Mouse (Mus musculus) midbrain, postnatal 0 days (tissue): Measurements from ENCODE around the gene Mterf2. TPM values are rescaled to one million over a fixed set of nuclear protein-coding genes. Genes with fewer than 3 reads are reported as not detected.

Source experiments
- ATAC-seq: fragments of 200-750 bp; cut with Nextera tagmentation; 2 replicates; pipeline ENCODE4 v1.8.0; 2017; ENCODE audit warnings: moderate number of reproducible peaks, mild to moderate bottlenecking, moderate TSS enrichment, moderate library complexity; ENCODE audit not compliant: low FRiP score
- DNase-seq: peaks from one replicate; pipeline ENCODE4 v3.0.0-alpha.2; 2015; ENCODE audit warnings: low spot score
- H3K27ac ChIP-seq: fragments of 300-500 bp; sonication (generic); 2 replicates; pipeline ENCODE4 v1.5.1; 2014; ENCODE audit warnings: low read depth, mild to moderate bottlenecking, low read length, mixed read lengths
- H3K27me3 ChIP-seq: fragments of 300-500 bp; sonication (generic); 2 replicates; pipeline ENCODE4 v1.6.1; 2014; ENCODE audit warnings: low read length, control low read depth, mixed read lengths; ENCODE audit not compliant: insufficient read depth
- H3K36me3 ChIP-seq: fragments of 300-500 bp; sonication (generic); 2 replicates; pipeline ENCODE4 v1.6.1; 2014; ENCODE audit warnings: low read length, control low read depth, mixed read lengths; ENCODE audit not compliant: insufficient read depth
- H3K4me1 ChIP-seq: fragments of 300-500 bp; sonication (generic); 2 replicates; pipeline ENCODE4 v1.6.1; 2014; ENCODE audit warnings: mild to moderate bottlenecking, control low read depth, antibody characterized with exemption, low read length, mixed read lengths; ENCODE audit not compliant: insufficient read depth
- H3K4me2 ChIP-seq: fragments of 300-500 bp; sonication (generic); 2 replicates; pipeline ENCODE4 v1.6.1; 2014; ENCODE audit warnings: low read depth, mild to moderate bottlenecking, low read length, mixed read lengths; ENCODE audit not compliant: poor library complexity, severe bottlenecking
- H3K4me3 ChIP-seq: fragments of 300-500 bp; sonication (generic); 2 replicates; pipeline ENCODE4 v1.5.1; 2014; ENCODE audit warnings: low read depth, mild to moderate bottlenecking, low read length, moderate library complexity
- H3K9ac ChIP-seq: fragments of 300-500 bp; sonication (generic); replicated peaks from 2 replicates; pipeline ENCODE4 v1.6.1; 2014; ENCODE audit warnings: mild to moderate bottlenecking, low read length, moderate library complexity, mixed read lengths; ENCODE audit not compliant: poor library complexity, severe bottlenecking
- H3K9me3 ChIP-seq: fragments of 300-500 bp; sonication (generic); 2 replicates; pipeline ENCODE4 v1.6.1; 2016; ENCODE audit warnings: low read length, control low read depth
- CTCF ChIP-seq: IDR thresholded peaks from 2 replicates; pipeline ENCODE4 v1.5.1; 2016; ENCODE audit warnings: antibody characterized with exemption, mild to moderate bottlenecking
- WGBS: fragments of 180-500 bp; shearing (Covaris S2); extraction: QIAGEN DNeasy Blood & Tissue Kit; methylation state at CpG from one replicate; pipeline ENCODE4 v1.1.7; 2014; 5-methylcytosine and 5-hydroxymethylcytosine counted together
- polyA plus RNA-seq: library from polyadenylated mRNA; unstranded; fragments of >200 nt; fragmentation: Nextera tagmentation; extraction: Ambion mirVana; gene quantifications from 2 replicates; pipeline ENCODE4 v1.2.1, GENCODE M21; 2015
- total RNA-seq: library from RNA; depleted of rRNA; stranded (reverse); fragments of >200 nt; gene quantifications from 2 replicates; pipeline ENCODE4 v1.2.3, GENCODE M21; 2014; rRNA removed

The Mterf2 gene
- 32.7 and 39.5 TPM in 2 replicates for total RNA-seq
- 19.8 and 21.3 TPM in 2 replicates for polyA plus RNA-seq

- H3K27me3 ChIP-seq = no peaks in the 10 kb centered on the region
- no peaks in the 10 kb centered on the region for H3K9me3 ChIP-seq
- peak; percentile 73 for TF ChIP-seq CTCF
- peak within 1 kb of the TSS; percentile 73 for H3K4me2 ChIP-seq
- H3K9ac ChIP-seq = peak within 1 kb of the TSS; percentile 64
- ATAC-seq (peak; percentile 100), DNase-seq (peak; percentile 100)
- H3K4me1 ChIP-seq = peaks cover 10% of the 10 kb centered on the region; the same call in 1 of the 2 replicates
- peak within 1 kb of the TSS; percentile 59 for H3K4me3 ChIP-seq
- peaks cover 5% of the 10 kb centered on the region for H3K36me3 ChIP-seq
- peak within 1 kb of the TSS; percentile 57; the same call in 1 of the 2 replicates for H3K27ac ChIP-seq
- 6% methylated on average over 20 of the region's 20 CpGs for WGBS
Observed at GRCm38 (mm10) chr10:85127395-85128287, at the start of gene Mterf2. Gene Mterf2 (minus strand): TSS chr10:85128027.

- DNase-seq = no peak
- Histone ChIP-seq H3K27me3 (no peaks in the 10 kb centered on the region), H3K9ac (no peak overlapping the region), H3K4me3 (no peak overlapping the region), H3K4me1 (no peaks in the 10 kb centered on the region), H3K36me3 (no peaks in the 10 kb centered on the region), H3K4me2 (no peak overlapping the region), H3K27ac (no peak overlapping the region), H3K9me3 (no peaks in the 10 kb centered on the region)
- ATAC-seq = no peak
- 73% methylated on average over 2 of the region's 2 CpGs for WGBS
- TF ChIP-seq CTCF = no peak
Observed at GRCm38 (mm10) chr10:85176640-85177039, 48.8 kb upstream of the Mterf2 start.

- DNase-seq (no peak), ATAC-seq (no peak)
- TF ChIP-seq CTCF = no peak
- Histone ChIP-seq H3K9ac (no peak overlapping the region), H3K4me3 (no peak overlapping the region), H3K36me3 (no peaks in the 10 kb centered on the region), H3K4me1 (no peaks in the 10 kb centered on the region), H3K4me2 (no peak overlapping the region), H3K27me3 (no peaks in the 10 kb centered on the region), H3K9me3 (no peaks in the 10 kb centered on the region), H3K27ac (no peak overlapping the region)
- 77% methylated on average over 5 of the region's 5 CpGs for WGBS
Observed at GRCm38 (mm10) chr10:85165306-85165705, 37.5 kb upstream of the Mterf2 start.

GRCm38 (mm10) chr10:85164791-85165190 is 37.0 kb upstream of the Mterf2 start:
- DNase-seq (no peak), ATAC-seq (no peak)
- no peak overlapping the region for H3K27ac ChIP-seq
- H3K4me2 ChIP-seq = no peak overlapping the region
- no peak overlapping the region for H3K4me3 ChIP-seq
- H3K27me3 ChIP-seq = no peaks in the 10 kb centered on the region
- no peak overlapping the region for H3K9ac ChIP-seq
- H3K4me1 ChIP-seq = no peaks in the 10 kb centered on the region
- no peaks in the 10 kb centered on the region for H3K9me3 ChIP-seq
- WGBS = 93% methylated on average over 13 of the region's 13 CpGs
- TF ChIP-seq CTCF = no peak
- no peaks in the 10 kb centered on the region for H3K36me3 ChIP-seq

- Histone ChIP-seq H3K4me3 (no peak overlapping the region), H3K27me3 (no peaks in the 10 kb centered on the region), H3K9me3 (no peaks in the 10 kb centered on the region), H3K36me3 (no peaks in the 10 kb centered on the region), H3K27ac (peak overlapping the region; percentile 68; the same call in 1 of the 2 replicates), H3K9ac (no peak overlapping the region), H3K4me2 (no peak overlapping the region), H3K4me1 (no peaks in the 10 kb centered on the region)
- no peak for TF ChIP-seq CTCF
- 57% methylated on average over 5 of the region's 5 CpGs for WGBS
- ATAC-seq (peak; percentile 88), DNase-seq (peak; percentile 82)
Observed at GRCm38 (mm10) chr10:85161745-85162351, 34.0 kb upstream of the Mterf2 start.
